Mouse (Mus musculus): ENCODE data around the gene Cdk7. TPM values are rescaled to one million over a fixed set of nuclear protein-coding genes. Genes with fewer than 3 reads are reported as not detected.

Cdk7 gene
- polyA plus RNA-seq, 1 experiment from 2014 or later = 78.0 TPM

GRCm38 (mm10) chr13:100706206-100706605 is 24.5 kb downstream of the Cdk7 start:
- peaks cover 21% of the 10 kb centered on the region for H3K36me3 ChIP-seq (ENCODE audit: control insufficient read depth, insufficient read depth, low read length)

GRCm38 (mm10) chr13:100703468-100703867 is 27.3 kb downstream of the Cdk7 start:
- H3K27ac ChIP-seq (ENCODE audit: low read depth, low read length) = no peak overlapping the region
- DNase-seq (ENCODE audit: low spot score) = no peak
- no peak overlapping the region for H3K9ac ChIP-seq (ENCODE audit: low read depth, low read length)
- no peak overlapping the region for H3K4me3 ChIP-seq (ENCODE audit: low read depth, low read length)
- no peak for ATAC-seq (ENCODE audit: low FRiP score)
- H3K9me3 ChIP-seq (ENCODE audit: control insufficient read depth, low read length) = no peaks in the 10 kb centered on the region
- H3K36me3 ChIP-seq (ENCODE audit: control insufficient read depth, insufficient read depth, low read length) = peaks cover 21% of the 10 kb centered on the region
- 95% methylated on average over 2 of the region's 2 CpGs for WGBS
- H3K4me2 ChIP-seq (replicated peaks; ENCODE audit: low read depth, low read length) = no peak overlapping the region
- no peaks in the 10 kb centered on the region for H3K27me3 ChIP-seq (ENCODE audit: control insufficient read depth, insufficient read depth, low read length)
- no peaks in the 10 kb centered on the region for H3K4me1 ChIP-seq (replicated peaks; ENCODE audit: control insufficient read depth, insufficient read depth, low read length)

More at GRCm38 (mm10) chr13:100706206-100706605, 24.5 kb downstream of the Cdk7 start:
- Histone ChIP-seq H3K27ac (ENCODE audit: low read depth, low read length) (no peak overlapping the region), H3K9ac (ENCODE audit: low read depth, low read length) (no peak overlapping the region), H3K4me2 (replicated peaks; ENCODE audit: low read depth, low read length) (no peak overlapping the region), H3K9me3 (ENCODE audit: control insufficient read depth, low read length) (no peaks in the 10 kb centered on the region), H3K4me3 (ENCODE audit: low read depth, low read length) (no peak overlapping the region), H3K4me1 (replicated peaks; ENCODE audit: control insufficient read depth, insufficient read depth, low read length) (no peaks in the 10 kb centered on the region), H3K27me3 (ENCODE audit: control insufficient read depth, insufficient read depth, low read length) (no peaks in the 10 kb centered on the region)
- no peak for ATAC-seq (ENCODE audit: low FRiP score)
- no peak for DNase-seq (ENCODE audit: low spot score)
- 96% methylated on average over 7 of the region's 7 CpGs for WGBS

GRCm38 (mm10) chr13:100698866-100699265 is 31.9 kb downstream of the Cdk7 start:
- WGBS = 95% methylated on average over 10 of the region's 10 CpGs

GRCm38 (mm10) chr13:100697541-100697940 is 33.2 kb downstream of the Cdk7 start:
- Histone ChIP-seq H3K27me3 (ENCODE audit: control insufficient read depth, insufficient read depth, low read length) (no peaks in the 10 kb centered on the region), H3K9ac (ENCODE audit: low read depth, low read length) (no peak overlapping the region), H3K36me3 (ENCODE audit: control insufficient read depth, insufficient read depth, low read length) (no peaks in the 10 kb centered on the region), H3K4me3 (ENCODE audit: low read depth, low read length) (no peak overlapping the region), H3K4me2 (replicated peaks; ENCODE audit: low read depth, low read length) (no peak overlapping the region), H3K4me1 (replicated peaks; ENCODE audit: control insufficient read depth, insufficient read depth, low read length) (no peaks in the 10 kb centered on the region), H3K27ac (ENCODE audit: low read depth, low read length) (no peak overlapping the region), H3K9me3 (ENCODE audit: control insufficient read depth, low read length) (no peaks in the 10 kb centered on the region)
- no peak for DNase-seq (ENCODE audit: low spot score)
- no peak for ATAC-seq (ENCODE audit: low FRiP score)
- 91% methylated on average over 3 of the region's 3 CpGs for WGBS

More at GRCm38 (mm10) chr13:100698866-100699265, 31.9 kb downstream of the Cdk7 start:
- Histone ChIP-seq H3K9ac (ENCODE audit: low read depth, low read length) (no peak overlapping the region), H3K27ac (ENCODE audit: low read depth, low read length) (no peak overlapping the region), H3K9me3 (ENCODE audit: control insufficient read depth, low read length) (no peaks in the 10 kb centered on the region), H3K4me2 (replicated peaks; ENCODE audit: low read depth, low read length) (no peak overlapping the region), H3K27me3 (ENCODE audit: control insufficient read depth, insufficient read depth, low read length) (no peaks in the 10 kb centered on the region), H3K4me1 (replicated peaks; ENCODE audit: control insufficient read depth, insufficient read depth, low read length) (no peaks in the 10 kb centered on the region), H3K36me3 (ENCODE audit: control insufficient read depth, insufficient read depth, low read length) (peaks cover 11% of the 10 kb centered on the region), H3K4me3 (ENCODE audit: low read depth, low read length) (no peak overlapping the region)
- DNase-seq (ENCODE audit: low spot score) (no peak), ATAC-seq (ENCODE audit: low FRiP score) (no peak)

- Histone ChIP-seq H3K9ac (ENCODE audit: low read depth, low read length) (no peak overlapping the region), H3K36me3 (ENCODE audit: control insufficient read depth, insufficient read depth, low read length) (no peaks in the 10 kb centered on the region), H3K4me1 (replicated peaks; ENCODE audit: control insufficient read depth, insufficient read depth, low read length) (no peaks in the 10 kb centered on the region), H3K27me3 (ENCODE audit: control insufficient read depth, insufficient read depth, low read length) (no peaks in the 10 kb centered on the region), H3K9me3 (ENCODE audit: control insufficient read depth, low read length) (no peaks in the 10 kb centered on the region), H3K27ac (ENCODE audit: low read depth, low read length) (no peak overlapping the region), H3K4me3 (ENCODE audit: low read depth, low read length) (no peak overlapping the region), H3K4me2 (replicated peaks; ENCODE audit: low read depth, low read length) (no peak overlapping the region)
- ATAC-seq (ENCODE audit: low FRiP score) (no peak), DNase-seq (ENCODE audit: low spot score) (no peak)
- WGBS = 57% methylated on average over 7 of the region's 7 CpGs
These were observed 43.2 kb downstream of the Cdk7 start for GRCm38 (mm10) chr13:100687513-100687912.

GRCm38 (mm10) chr13:100684355-100684754 is 46.4 kb downstream of the Cdk7 start:
- Histone ChIP-seq H3K27ac (ENCODE audit: low read depth, low read length) (no peak overlapping the region), H3K27me3 (ENCODE audit: control insufficient read depth, insufficient read depth, low read length) (no peaks in the 10 kb centered on the region), H3K4me3 (ENCODE audit: low read depth, low read length) (no peak overlapping the region), H3K9ac (ENCODE audit: low read depth, low read length) (no peak overlapping the region), H3K4me2 (replicated peaks; ENCODE audit: low read depth, low read length) (no peak overlapping the region), H3K36me3 (ENCODE audit: control insufficient read depth, insufficient read depth, low read length) (no peaks in the 10 kb centered on the region), H3K4me1 (replicated peaks; ENCODE audit: control insufficient read depth, insufficient read depth, low read length) (no peaks in the 10 kb centered on the region), H3K9me3 (ENCODE audit: control insufficient read depth, low read length) (no peaks in the 10 kb centered on the region)
- WGBS = 74% methylated on average over 2 of the region's 2 CpGs
- DNase-seq (ENCODE audit: low spot score) = no peak
- no peak for ATAC-seq (ENCODE audit: low FRiP score)

GRCm38 (mm10) chr13:100682837-100683236 is 47.9 kb downstream of the Cdk7 start:
- no peak overlapping the region for H3K9ac ChIP-seq (ENCODE audit: low read depth, low read length)
- DNase-seq (ENCODE audit: low spot score) (no peak), ATAC-seq (ENCODE audit: low FRiP score) (no peak)
- H3K4me1 ChIP-seq (replicated peaks; ENCODE audit: control insufficient read depth, insufficient read depth, low read length) = no peaks in the 10 kb centered on the region
- no peak overlapping the region for H3K27ac ChIP-seq (ENCODE audit: low read depth, low read length)
- H3K36me3 ChIP-seq (ENCODE audit: control insufficient read depth, insufficient read depth, low read length) = no peaks in the 10 kb centered on the region
- no peaks in the 10 kb centered on the region for H3K9me3 ChIP-seq (ENCODE audit: control insufficient read depth, low read length)
- WGBS = 85% methylated on average over 2 of the region's 2 CpGs
- H3K27me3 ChIP-seq (ENCODE audit: control insufficient read depth, insufficient read depth, low read length) = no peaks in the 10 kb centered on the region
- H3K4me3 ChIP-seq (ENCODE audit: low read depth, low read length) = no peak overlapping the region
- H3K4me2 ChIP-seq (replicated peaks; ENCODE audit: low read depth, low read length) = no peak overlapping the region

GRCm38 (mm10) chr13:100681615-100682014 is 49.1 kb downstream of the Cdk7 start:
- Histone ChIP-seq H3K4me2 (replicated peaks; ENCODE audit: low read depth, low read length) (no peak overlapping the region), H3K36me3 (ENCODE audit: control insufficient read depth, insufficient read depth, low read length) (no peaks in the 10 kb centered on the region), H3K27ac (ENCODE audit: low read depth, low read length) (no peak overlapping the region), H3K9me3 (ENCODE audit: control insufficient read depth, low read length) (no peaks in the 10 kb centered on the region), H3K27me3 (ENCODE audit: control insufficient read depth, insufficient read depth, low read length) (no peaks in the 10 kb centered on the region), H3K9ac (ENCODE audit: low read depth, low read length) (no peak overlapping the region), H3K4me3 (ENCODE audit: low read depth, low read length) (no peak overlapping the region), H3K4me1 (replicated peaks; ENCODE audit: control insufficient read depth, insufficient read depth, low read length) (no peaks in the 10 kb centered on the region)
- ATAC-seq (ENCODE audit: low FRiP score) (no peak), DNase-seq (ENCODE audit: low spot score) (no peak)
- 91% methylated on average over 8 of the region's 8 CpGs for WGBS

- 85% methylated on average over 15 of the region's 15 CpGs for WGBS
- no peaks in the 10 kb centered on the region for H3K9me3 ChIP-seq (ENCODE audit: control insufficient read depth, low read length)
- H3K4me3 ChIP-seq (ENCODE audit: low read depth, low read length) = no peak overlapping the region
- H3K4me1 ChIP-seq (replicated peaks; ENCODE audit: control insufficient read depth, insufficient read depth, low read length) = no peaks in the 10 kb centered on the region
- ATAC-seq (ENCODE audit: low FRiP score) (no peak), DNase-seq (ENCODE audit: low spot score) (no peak)
- H3K27ac ChIP-seq (ENCODE audit: low read depth, low read length) = no peak overlapping the region
- no peak overlapping the region for H3K9ac ChIP-seq (ENCODE audit: low read depth, low read length)
- H3K4me2 ChIP-seq (replicated peaks; ENCODE audit: low read depth, low read length) = no peak overlapping the region
- H3K36me3 ChIP-seq (ENCODE audit: control insufficient read depth, insufficient read depth, low read length) = no peaks in the 10 kb centered on the region
- no peaks in the 10 kb centered on the region for H3K27me3 ChIP-seq (ENCODE audit: control insufficient read depth, insufficient read depth, low read length)
These were observed 54.7 kb downstream of the Cdk7 start for GRCm38 (mm10) chr13:100675936-100676635.
